Mouse (Mus musculus) ES-Bruce4 (cell line): ENCODE measurements at regions not wholly inside any gene's neighbourhood (a gene's known extent, or its start where the extent isn't known, plus 50 kb on each side); places are given as distances from the start of the nearest gene placed in this dataset.

Source experiments
- CTCF ChIP-seq: IDR thresholded peaks from one replicate; pipeline ENCODE4 v1.8.1; 2011; ENCODE audit warnings: low read depth, low read length
- POLR2A ChIP-seq: IDR thresholded peaks from one replicate; pipeline ENCODE4 v1.8.1; 2011; ENCODE audit warnings: low read length; ENCODE audit not compliant: insufficient read depth

GRCm38 (mm10) chr14:76307603-76308002 is 107.2 kb upstream of the Tsc22d1 start:
- TF ChIP-seq POLR2A (no peak), CTCF (no peak)
